Mouse (Mus musculus) Patski (cell line): ENCODE results near the gene Ccnk. TPM values are rescaled to one million over a fixed set of nuclear protein-coding genes. Genes with fewer than 3 reads are reported as not detected.

Source experiments
- ATAC-seq: fragments of 100-300 bp; one replicate; pipeline ENCODE4 v1.8.0; 2021
- CTCF ChIA-PET: fragments of 350-600 bp; sonication (Branson Sonifier 250); formaldehyde crosslinking; loops from one replicate; lab custom pipeline; 2022; ENCODE audit warnings: inconsistent platforms; lab: Charles Lee
- POLR2A ChIA-PET: fragments of 350-600 bp; sonication (Branson Sonifier 250); formaldehyde crosslinking; loops from one replicate; lab custom pipeline; 2022; ENCODE audit warnings: antibody characterized with exemption, inconsistent platforms; lab: Charles Lee
- DNase-seq: peaks from one replicate; pipeline ENCODE4 v3.0.0-alpha.2; 2011; ENCODE audit warnings: low read depth, low spot score
- H3K27me3 ChIP-seq: fragments of 371-371 bp; one replicate; pipeline ENCODE4 v1.5.1; 2021
- CTCF ChIP-seq: fragments of 100-300 bp; IDR thresholded peaks from one replicate; pipeline ENCODE4 v1.5.1; 2021
- in situ Hi-C: fragments of 300-500 bp; cut with MboI; formaldehyde crosslinking; loops from 3 replicates; pipeline ENCODE4 v1.11.1; 2018; ENCODE audit warnings: low pct_unique_long_range_greater_than_20kb, mixed read lengths
- polyA plus RNA-seq: library from polyadenylated mRNA; unstranded; gene quantifications from one replicate; pipeline ENCODE4 v1.2.3, GENCODE M21; 2021

Ccnk gene
- polyA plus RNA-seq, 1 experiment from 2014 or later = 26.0 TPM

GRCm38 (mm10) chr12:108187541-108188091 is 8.2 kb downstream of the Ccnk start:
- ATAC-seq = no peak
- in situ Hi-C loops = no loop called here
- ChIA-PET CTCF (no interaction called here), POLR2A (no interaction called here)
- no peaks in the 10 kb centered on the region for H3K27me3 ChIP-seq
- no peak for TF ChIP-seq CTCF
- no peak for DNase-seq

DNA sequence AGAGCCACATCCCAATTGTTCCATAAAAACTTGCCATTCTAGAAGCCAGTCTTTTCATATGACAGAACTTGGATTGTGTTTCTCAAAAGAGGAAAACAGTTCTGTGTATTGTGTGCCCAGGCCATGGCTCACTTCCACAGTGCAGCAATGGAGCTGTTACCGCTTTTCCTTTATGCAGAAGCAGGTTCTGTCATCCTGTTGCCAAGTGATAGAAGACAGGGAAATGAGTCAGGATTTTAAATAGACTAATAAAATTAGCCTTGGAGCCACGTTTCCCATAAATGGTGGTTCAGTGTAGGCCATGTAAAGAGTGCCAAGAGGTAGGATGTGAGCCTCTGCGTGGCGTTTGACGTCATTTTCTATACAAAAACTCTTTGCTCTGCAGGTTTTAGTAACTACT is 14.5 kb downstream of the Ccnk start:
- in situ Hi-C loops = no loop called here
- ATAC-seq (no peak), DNase-seq (no peak)
- POLR2A ChIA-PET = no interaction called here
- no peaks in the 10 kb centered on the region for H3K27me3 ChIP-seq
- no peak for TF ChIP-seq CTCF
- CTCF ChIA-PET = no interaction called here

DNA sequence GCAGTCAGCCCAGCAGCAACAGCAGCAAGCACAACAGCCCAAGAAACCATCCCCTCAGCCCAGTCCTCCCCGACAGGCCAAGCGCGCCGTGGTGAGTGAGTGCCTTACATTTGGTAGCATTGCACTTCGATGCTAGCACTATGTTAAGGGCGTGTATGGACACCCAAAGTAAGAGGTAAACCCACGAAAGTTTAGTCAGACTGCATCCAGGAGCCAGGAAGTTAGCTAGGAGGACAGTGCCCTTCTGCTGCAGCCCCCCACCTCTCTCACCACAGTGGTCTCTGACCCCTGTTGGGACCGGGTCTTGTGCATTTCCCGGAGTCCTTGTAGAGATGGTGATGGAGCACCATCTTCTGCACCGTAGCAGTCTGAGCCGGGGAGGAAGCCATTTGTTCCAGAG is 16.4 kb downstream of the Ccnk start:
- ChIA-PET CTCF (interaction anchor here (1.7 kb wide), 1 partner anchor 11 kb away, joined by 4 read pairs; no protein-coding TSS in a partner anchor), POLR2A (no interaction called here)
- H3K27me3 ChIP-seq = no peaks in the 10 kb centered on the region
- ATAC-seq (no peak), DNase-seq (no peak)
- in situ Hi-C loops = no loop called here
- no peak for TF ChIP-seq CTCF

GRCm38 (mm10) chr12:108198447-108198846 is 19.1 kb downstream of the Ccnk start:
- ATAC-seq (no peak), DNase-seq (no peak)
- no peaks in the 10 kb centered on the region for H3K27me3 ChIP-seq
- no peak for TF ChIP-seq CTCF
- in situ Hi-C loops = no loop called here
- ChIA-PET POLR2A (no interaction called here), CTCF (no interaction called here)

DNA sequence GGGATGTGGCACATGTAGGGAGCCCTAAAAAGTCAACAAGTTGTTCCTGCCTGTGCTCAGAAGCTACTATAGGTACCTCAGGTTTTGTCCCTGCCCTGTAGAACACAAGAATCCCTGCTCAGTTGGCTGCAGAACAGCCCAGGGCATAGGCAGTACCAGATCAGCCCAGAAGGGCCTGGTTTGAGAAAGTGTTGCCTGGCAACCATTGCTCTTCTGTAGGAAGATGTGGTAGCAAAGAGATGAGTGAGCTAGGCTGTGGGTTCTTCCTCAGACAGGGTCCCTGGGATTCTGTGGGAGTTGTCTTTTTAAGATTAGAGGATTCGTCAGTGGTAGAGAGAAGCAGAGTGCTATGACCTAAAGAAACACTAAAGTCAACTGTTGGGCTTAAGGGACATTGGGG is 20.7 kb downstream of the Ccnk start:
- H3K27me3 ChIP-seq = no peaks in the 10 kb centered on the region
- in situ Hi-C loops = loop anchor here (5.0 kb wide), 2 partner anchors 97 to 302 kb away; no protein-coding TSS in a partner anchor
- no peak for ATAC-seq
- TF ChIP-seq CTCF = no peak
- DNase-seq = no peak
- CTCF ChIA-PET = no interaction called here
- POLR2A ChIA-PET = no interaction called here

- no peak for DNase-seq
- no peaks in the 10 kb centered on the region for H3K27me3 ChIP-seq
- no peak for TF ChIP-seq CTCF
- POLR2A ChIA-PET = no interaction called here
- in situ Hi-C loops = loop anchor here (5.0 kb wide), 2 partner anchors 93 to 298 kb away; no protein-coding TSS in a partner anchor
- CTCF ChIA-PET = no interaction called here
- no peak for ATAC-seq
Observed at GRCm38 (mm10) chr12:108203895-108204294, 24.5 kb downstream of the Ccnk start.

DNA sequence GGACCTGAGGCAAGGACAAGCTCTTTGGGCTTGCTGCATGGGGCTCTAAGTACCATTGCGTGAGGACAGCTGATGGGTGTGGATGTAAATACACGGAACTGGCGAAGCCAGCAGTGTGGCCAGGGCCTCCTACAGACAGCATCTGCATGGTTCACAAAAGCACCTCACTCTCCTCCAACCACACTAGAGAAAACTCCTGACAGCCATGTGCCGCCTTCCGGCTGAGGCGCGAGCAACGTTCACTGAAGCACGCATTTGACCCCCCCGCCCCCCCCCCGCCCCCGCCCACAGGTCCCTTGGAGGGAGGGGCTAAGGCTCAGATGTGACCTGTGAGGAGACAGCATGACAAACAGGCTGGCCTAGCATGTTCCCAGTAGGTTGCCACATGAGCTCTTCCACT is 25.6 kb downstream of the Ccnk start:
- ATAC-seq (no peak), DNase-seq (no peak)
- in situ Hi-C loops = loop anchor here (5.0 kb wide), 2 partner anchors 92 to 297 kb away; no protein-coding TSS in a partner anchor
- H3K27me3 ChIP-seq = no peaks in the 10 kb centered on the region
- no peak for TF ChIP-seq CTCF
- CTCF ChIA-PET = interaction anchor here (0.9 kb wide), 1 partner anchor 299 kb away, joined by 3 read pairs; no protein-coding TSS in a partner anchor
- POLR2A ChIA-PET = no interaction called here

- ATAC-seq (peak; percentile 28), DNase-seq (no peak)
- ChIA-PET POLR2A (interaction anchor here (1.0 kb wide), 1 partner anchor 104 kb away, joined by 3 read pairs; no protein-coding TSS in a partner anchor), CTCF (interaction anchor here (1.1 to 5.2 kb wide), 3 partner anchors 11 to 123 kb away, joined by 3 to 22 read pairs (median 3); no protein-coding TSS in a partner anchor)
- no peak for TF ChIP-seq CTCF
- H3K27me3 ChIP-seq = no peaks in the 10 kb centered on the region
- in situ Hi-C loops = no loop called here
Observed at GRCm38 (mm10) chr12:108206641-108207040, 27.3 kb downstream of the Ccnk start.

DNA sequence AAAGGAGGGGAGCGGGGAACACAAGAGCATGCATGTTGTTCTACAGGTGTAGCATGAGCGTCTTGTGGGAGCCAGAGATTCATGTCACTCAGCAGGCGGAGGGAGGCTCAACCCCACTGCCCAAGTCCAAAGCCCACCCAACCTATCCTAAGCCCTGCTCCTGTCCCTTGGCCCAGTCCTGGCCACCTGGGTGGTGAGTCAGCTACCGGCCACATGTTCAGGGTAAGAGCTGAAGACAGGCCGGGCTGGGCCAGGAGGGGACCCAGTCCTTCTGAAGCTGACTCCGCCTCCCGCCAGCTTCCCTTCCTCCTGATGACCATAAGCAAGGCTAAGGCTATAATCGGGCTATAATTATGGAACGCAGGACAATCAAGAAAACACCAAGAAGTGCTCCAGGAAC is 28.8 kb downstream of the Ccnk start:
- no peak for TF ChIP-seq CTCF
- ChIA-PET POLR2A (interaction anchor here (1.2 kb wide), 1 partner anchor 66 kb away, joined by 3 read pairs; no protein-coding TSS in a partner anchor), CTCF (interaction anchor here (0.9 to 5.2 kb wide), 4 partner anchors 12 to 122 kb away, joined by 3 to 22 read pairs (median 4); no protein-coding TSS in a partner anchor)
- in situ Hi-C loops = no loop called here
- DNase-seq (no peak), ATAC-seq (no peak)
- no peaks in the 10 kb centered on the region for H3K27me3 ChIP-seq

DNA sequence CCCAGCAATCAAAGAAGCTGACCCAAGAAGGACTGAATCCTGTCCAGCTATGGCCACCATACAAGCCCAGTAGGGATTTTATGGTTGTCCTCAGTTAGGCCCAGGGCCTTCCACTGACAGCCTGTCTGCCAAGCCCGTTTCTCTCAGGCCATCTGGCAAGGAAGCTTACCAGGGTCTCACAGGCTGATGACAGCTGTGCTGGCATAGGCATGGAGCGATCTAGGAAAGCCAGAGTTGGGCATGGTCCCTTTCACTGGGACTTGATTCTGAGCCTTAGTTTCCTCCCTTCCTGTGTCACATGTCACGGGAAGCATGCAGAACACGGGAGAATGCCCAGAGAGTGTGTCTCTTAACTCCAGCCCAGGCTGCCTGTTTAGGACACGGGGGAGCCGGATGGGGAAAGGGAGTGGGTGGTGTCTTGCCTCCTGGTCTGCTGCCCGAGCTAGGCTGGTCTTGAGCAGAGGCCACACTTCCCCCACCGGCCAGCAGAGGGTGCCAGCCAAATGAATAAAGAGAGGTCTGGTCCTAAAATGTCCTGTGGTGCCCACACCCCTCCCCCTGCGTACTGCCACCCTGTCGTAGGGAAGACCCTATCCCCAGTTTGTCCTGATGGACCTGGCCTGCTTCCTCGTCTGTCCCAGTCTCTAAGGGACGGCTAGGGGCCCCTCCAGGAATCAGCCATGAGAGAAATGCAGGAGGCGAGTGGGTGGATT is 29.5 kb downstream of the Ccnk start:
- ATAC-seq (no peak), DNase-seq (no peak)
- CTCF ChIA-PET = interaction anchor here (0.9 to 5.2 kb wide), 3 partner anchors 12 to 84 kb away, joined by 3 to 22 read pairs (median 6); no protein-coding TSS in a partner anchor
- POLR2A ChIA-PET = interaction anchor here (1.2 kb wide), 1 partner anchor 66 kb away, joined by 3 read pairs; no protein-coding TSS in a partner anchor
- TF ChIP-seq CTCF = no peak
- no peaks in the 10 kb centered on the region for H3K27me3 ChIP-seq
- in situ Hi-C loops = no loop called here

DNA sequence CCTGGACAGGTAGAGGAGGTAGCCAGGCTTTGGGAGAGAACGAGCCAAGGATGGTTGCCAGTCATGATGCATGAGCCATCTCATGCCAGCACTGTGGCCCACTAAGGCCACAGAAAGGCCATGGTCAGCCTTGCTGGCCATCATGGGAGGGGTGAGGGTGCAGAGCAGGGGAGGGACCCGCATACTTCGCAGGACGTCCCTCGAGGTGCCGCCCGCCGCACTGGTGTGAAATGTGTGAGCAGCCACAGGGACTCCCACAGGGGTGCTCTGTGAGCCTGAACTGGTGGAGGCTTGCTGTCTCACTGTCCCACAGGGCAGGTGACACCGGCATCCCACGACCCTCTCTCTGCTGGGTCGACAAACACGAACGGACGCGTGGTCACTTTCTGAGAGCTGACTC is 31.2 kb downstream of the Ccnk start:
- no peak for ATAC-seq
- H3K27me3 ChIP-seq = no peaks in the 10 kb centered on the region
- TF ChIP-seq CTCF = no peak
- ChIA-PET CTCF (interaction anchor here (1.3 to 5.2 kb wide), 2 partner anchors 82 to 97 kb away, joined by 3 to 22 read pairs; no protein-coding TSS in a partner anchor), POLR2A (no interaction called here)
- DNase-seq = no peak
- in situ Hi-C loops = no loop called here
